Mouse (Mus musculus) lung, postnatal 0 days (tissue): Measurements from ENCODE around the gene Aldh1l1. TPM values are rescaled to one million over a fixed set of nuclear protein-coding genes. Genes with fewer than 3 reads are reported as not detected.

Experiments
- ATAC-seq: fragments of 200-750 bp; cut with Nextera tagmentation; 2 replicates; pipeline ENCODE4 v1.8.0; 2017; ENCODE audit warnings: moderate library complexity
- DNase-seq: peaks from one replicate; pipeline ENCODE4 v3.0.0-alpha.2; 2016; ENCODE audit warnings: low spot score
- H3K27ac ChIP-seq: fragments of 300-500 bp; sonication (generic); 2 replicates; pipeline ENCODE4 v1.5.1; 2014; ENCODE audit warnings: antibody characterized with exemption, mild to moderate bottlenecking, low read length, mixed read lengths
- H3K27me3 ChIP-seq: fragments of 300-500 bp; sonication (generic); replicated peaks from 2 replicates; pipeline ENCODE4 v1.6.1; 2014; ENCODE audit warnings: low read length, mixed read lengths; ENCODE audit not compliant: insufficient read depth
- H3K36me3 ChIP-seq: fragments of 300-500 bp; sonication (generic); 2 replicates; pipeline ENCODE4 v1.6.1; 2014; ENCODE audit warnings: low read length, mixed read lengths; ENCODE audit not compliant: insufficient read depth
- H3K4me1 ChIP-seq: fragments of 300-500 bp; sonication (generic); 2 replicates; pipeline ENCODE4 v1.6.1; 2014; ENCODE audit warnings: antibody characterized with exemption, low read depth, low read length, mixed read lengths; ENCODE audit not compliant: insufficient read depth
- H3K4me2 ChIP-seq: fragments of 300-500 bp; sonication (generic); replicated peaks from 2 replicates; pipeline ENCODE4 v1.6.1; 2014; ENCODE audit warnings: low read depth, mild to moderate bottlenecking, low read length, moderate library complexity, mixed read lengths
- H3K4me3 ChIP-seq: fragments of 300-500 bp; sonication (generic); 2 replicates; pipeline ENCODE4 v1.5.1; 2014; ENCODE audit warnings: low read depth, low read length
- H3K9ac ChIP-seq: fragments of 300-500 bp; sonication (generic); replicated peaks from 2 replicates; pipeline ENCODE4 v1.6.1; 2014; ENCODE audit warnings: low read depth, mild to moderate bottlenecking
- H3K9me3 ChIP-seq: fragments of 300-500 bp; sonication (generic); 2 replicates; pipeline ENCODE4 v1.6.1; 2016; ENCODE audit warnings: low read length, mixed read lengths
- CTCF ChIP-seq: IDR thresholded peaks from 2 replicates; pipeline ENCODE4 v1.5.1; 2016; ENCODE audit warnings: antibody characterized with exemption, mild to moderate bottlenecking
- EP300 ChIP-seq: IDR thresholded peaks from 2 replicates; pipeline ENCODE4 v1.6.1; 2016; ENCODE audit warnings: antibody characterized with exemption, mild to moderate bottlenecking, control low read depth
- WGBS: fragments of 180-500 bp; shearing (Covaris S2); extraction: QIAGEN DNeasy Blood & Tissue Kit; methylation state at CpG from one replicate; pipeline ENCODE4 v1.1.7; 2014; 5-methylcytosine and 5-hydroxymethylcytosine counted together
- polyA plus RNA-seq: library from polyadenylated mRNA; unstranded; fragments of >200 nt; fragmentation: Nextera tagmentation; extraction: Ambion mirVana; gene quantifications from 2 replicates; pipeline ENCODE4 v1.2.1, GENCODE M21; 2015

Gene Aldh1l1
- polyA plus RNA-seq, 1 experiment from 2014 or later, result 4.8 TPM

GRCm38 (mm10) chr6:90506673-90507311 is 20.6 kb downstream of the Aldh1l1 start:
- TF ChIP-seq EP300 (peak; percentile 99), CTCF (no peak)
- ATAC-seq, result peak; percentile 78
- H3K27me3 ChIP-seq, result 0 out of 2 replicates have a peak, but pooled peaks cover 2% of the 10 kb centered on the region
- WGBS, result 10% methylated on average over 16 of the region's 16 CpGs
- no peaks in the 10 kb centered on the region for H3K36me3 ChIP-seq
- H3K4me3 ChIP-seq, result no peak overlapping the region
- DNase-seq, result peak; percentile 95
- peak overlapping the region; percentile 83 for H3K27ac ChIP-seq
- H3K9me3 ChIP-seq, result no peaks in the 10 kb centered on the region
- H3K4me1 ChIP-seq, result peaks cover 29% of the 10 kb centered on the region; the same call in 1 of the 2 replicates
- H3K9ac ChIP-seq, result 0 out of 2 replicates have a peak overlapping the region, but pooled peaks have one; percentile 32
- no peak overlapping the region for H3K4me2 ChIP-seq

- no peak for ATAC-seq
Measured at GRCm38 (mm10) chr6:90507443-90507842, 21.2 kb downstream of the Aldh1l1 start.

DNA sequence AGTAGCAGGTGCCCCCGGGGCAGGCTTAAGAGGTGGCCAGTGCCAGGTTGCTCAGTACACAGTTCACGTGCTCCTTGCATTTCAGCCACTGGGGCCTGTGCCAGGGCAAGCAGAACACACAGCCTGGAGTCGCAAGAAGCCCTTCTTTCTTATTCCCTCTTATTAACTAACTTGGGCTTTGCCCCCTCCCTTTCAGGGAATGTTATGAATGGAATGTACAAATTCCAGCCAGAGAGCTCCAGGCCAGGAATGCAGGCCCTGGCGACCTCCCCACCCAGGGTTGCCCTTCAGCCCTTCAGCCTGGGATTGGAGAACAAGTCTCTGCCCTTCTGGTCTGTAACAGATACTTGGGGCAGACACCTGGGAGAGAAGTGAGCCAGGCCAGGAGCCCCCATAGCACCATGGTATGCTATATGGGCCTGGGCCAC is 22.0 kb downstream of the Aldh1l1 start:
- DNase-seq, result peak; percentile 94
- H3K4me2 ChIP-seq, result no peak overlapping the region

More at GRCm38 (mm10) chr6:90507443-90507842, 21.2 kb downstream of the Aldh1l1 start:
- Histone ChIP-seq H3K36me3 (no peaks in the 10 kb centered on the region), H3K27ac (peak overlapping the region; percentile 83), H3K9me3 (no peaks in the 10 kb centered on the region), H3K4me1 (peaks cover 29% of the 10 kb centered on the region; the same call in 1 of the 2 replicates), H3K4me2 (no peak overlapping the region), H3K27me3 (no peaks in the 10 kb centered on the region), H3K9ac (no peak overlapping the region), H3K4me3 (no peak overlapping the region)
- no peak for DNase-seq
- TF ChIP-seq CTCF (no peak), EP300 (no peak)

DNA sequence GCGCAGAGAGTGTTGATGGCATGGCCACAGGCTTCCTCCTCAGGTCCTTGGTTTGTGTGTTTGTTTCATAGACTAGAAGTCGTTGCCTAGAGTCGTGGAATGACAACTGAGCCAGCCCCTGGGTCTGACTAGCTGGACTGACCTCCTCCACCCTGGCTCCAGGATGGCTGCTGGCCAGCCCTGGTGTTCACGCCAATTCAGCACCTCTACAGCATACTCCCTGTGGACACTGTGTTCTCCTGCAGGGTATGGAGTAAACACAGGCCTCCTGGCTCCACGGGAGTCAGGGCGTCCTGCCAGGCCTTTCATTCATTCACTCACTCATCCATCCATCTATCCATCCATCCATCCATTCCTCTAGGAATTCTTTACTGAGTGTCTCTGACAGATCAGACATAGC is 22.9 kb downstream of the Aldh1l1 start:
- H3K27ac ChIP-seq, result peak overlapping the region; percentile 78
- H3K4me2 ChIP-seq, result no peak overlapping the region
- H3K9ac ChIP-seq, result no peak overlapping the region
- peak; percentile 85 for DNase-seq
- ATAC-seq, result peak; percentile 72
- TF ChIP-seq EP300 (peak; percentile 99), CTCF (peak; percentile 39)
- no peak overlapping the region for H3K4me3 ChIP-seq
- peaks cover 30% of the 10 kb centered on the region; the same call in 1 of the 2 replicates for H3K4me1 ChIP-seq
- H3K9me3 ChIP-seq, result no peaks in the 10 kb centered on the region
- no peaks in the 10 kb centered on the region for H3K27me3 ChIP-seq
- no peaks in the 10 kb centered on the region for H3K36me3 ChIP-seq
- 36% methylated on average over 6 of the region's 6 CpGs for WGBS

More for the DNA sequence above, 22.0 kb downstream of the Aldh1l1 start:
- TF ChIP-seq CTCF, result no peak; the same call in 1 of the 2 replicates
- TF ChIP-seq EP300, result peak; percentile 98
- ATAC-seq, result peak; percentile 81
- WGBS, result 21% methylated on average over 4 of the region's 4 CpGs
- Histone ChIP-seq H3K27ac (peak overlapping the region; percentile 83), H3K9ac (no peak overlapping the region; the same call in 1 of the 2 replicates), H3K9me3 (no peaks in the 10 kb centered on the region), H3K4me3 (no peak overlapping the region), H3K27me3 (no peaks in the 10 kb centered on the region), H3K4me1 (peaks cover 29% of the 10 kb centered on the region; the same call in 1 of the 2 replicates), H3K36me3 (no peaks in the 10 kb centered on the region)

DNA sequence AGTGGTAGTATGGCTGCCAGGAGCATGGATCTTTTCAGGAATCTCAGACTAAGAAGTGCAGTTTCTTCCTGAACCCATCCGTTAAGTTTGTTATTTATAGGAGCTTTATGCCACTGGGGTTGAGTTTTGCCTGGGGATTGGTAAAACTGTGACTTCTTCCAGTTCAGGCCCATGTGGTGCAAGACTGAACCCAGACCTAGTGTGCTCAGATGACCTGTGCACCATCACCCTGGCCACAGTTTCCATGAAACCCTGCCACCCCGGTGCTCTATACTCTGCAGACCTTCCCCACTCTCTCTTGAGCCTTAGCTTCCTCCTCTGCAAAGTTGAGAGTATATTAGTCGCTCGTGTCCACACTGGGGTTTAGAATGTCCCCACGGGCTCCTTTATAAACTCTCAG is 26.2 kb downstream of the Aldh1l1 start:
- WGBS, result 83% methylated on average over 5 of the region's 5 CpGs
- Histone ChIP-seq H3K4me2 (no peak overlapping the region), H3K36me3 (no peaks in the 10 kb centered on the region), H3K4me1 (peaks cover 20% of the 10 kb centered on the region; the same call in 1 of the 2 replicates), H3K27ac (no peak overlapping the region), H3K27me3 (no peaks in the 10 kb centered on the region), H3K4me3 (no peak overlapping the region), H3K9me3 (no peaks in the 10 kb centered on the region), H3K9ac (no peak overlapping the region)
- TF ChIP-seq EP300 (no peak), CTCF (no peak)
- ATAC-seq, result no peak
- no peak for DNase-seq

DNA sequence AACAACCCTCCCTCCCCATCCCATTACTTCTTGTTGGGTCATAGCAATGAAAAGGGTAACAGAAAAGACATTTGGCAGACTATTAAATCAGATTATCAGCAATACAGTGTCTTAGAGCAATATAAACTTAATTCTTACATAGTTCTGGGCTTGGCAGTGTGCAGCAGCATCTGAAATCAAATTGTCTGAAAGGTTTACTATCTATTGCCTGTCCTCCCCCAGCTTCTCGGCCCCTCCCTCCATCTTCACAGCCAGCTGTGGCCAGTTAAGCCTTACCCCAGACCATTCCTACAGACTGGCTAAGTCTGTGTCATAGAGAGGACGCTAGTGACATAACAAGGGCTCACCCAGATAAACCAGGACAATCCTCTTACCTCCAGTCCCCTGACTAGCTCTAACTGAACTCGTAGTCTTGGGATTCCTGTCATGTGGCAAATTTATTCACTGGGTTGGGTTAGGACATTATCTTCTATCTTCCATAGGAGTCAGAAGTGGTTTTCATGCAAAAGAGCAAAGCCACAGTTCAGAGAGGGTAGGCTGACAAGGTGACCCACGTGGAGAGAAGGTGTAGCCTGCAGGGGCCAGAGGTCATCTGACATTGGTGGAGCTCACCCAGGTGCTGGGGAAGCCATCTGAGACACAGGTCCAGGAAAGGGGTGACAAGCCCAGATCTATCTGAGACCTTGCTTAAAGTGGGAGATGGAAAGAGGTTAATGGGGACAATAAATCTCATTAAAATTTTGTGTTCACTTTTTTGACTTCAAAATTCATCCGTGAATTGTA is 27.0 kb downstream of the Aldh1l1 start:
- no peak for ATAC-seq
- Histone ChIP-seq H3K4me2 (no peak overlapping the region), H3K4me3 (no peak overlapping the region), H3K9me3 (no peaks in the 10 kb centered on the region), H3K27ac (no peak overlapping the region), H3K9ac (no peak overlapping the region), H3K4me1 (peaks cover 14% of the 10 kb centered on the region; the same call in 1 of the 2 replicates), H3K27me3 (no peaks in the 10 kb centered on the region), H3K36me3 (no peaks in the 10 kb centered on the region)
- WGBS, result 62% methylated on average over 5 of the region's 5 CpGs
- DNase-seq, result no peak
- TF ChIP-seq CTCF (no peak), EP300 (no peak)
